Mouse (Mus musculus): ENCODE measurements around the gene Flvcr2. TPM values are rescaled to one million over a fixed set of nuclear protein-coding genes. Genes with fewer than 3 reads are reported as not detected.
"Not testable (repeated sequence)": the region's sequence is repeated elsewhere in the genome, so short reads cannot be mapped to it uniquely, and the experiment has no call there.

Flvcr2 gene
- polyA plus RNA-seq (2014; fragmentation: Nextera tagmentation; extraction: Ambion mirVana): 2.2 and 2.8 TPM in 2 replicates

GRCm38 (mm10) chr12:85745827-85746695 is at the start of gene Flvcr2:
TSS of gene Flvcr2 (plus strand) at chr12:85746539.
- DNase-seq (peak; percentile 92), ATAC-seq (ENCODE audit: insufficient read depth) (peak; percentile 95)
- no peaks in the 10 kb centered on the region; the same call in 1 of the 2 replicates for H3K4me1 ChIP-seq (ENCODE audit: insufficient read depth)
- no peaks in the 10 kb centered on the region for H3K9me3 ChIP-seq (ENCODE audit: low read depth, low read length)
- TF ChIP-seq CTCF (IDR thresholded peaks at IDR 0.05; ENCODE audit: low read depth): peak; percentile 89
- no peaks in the 10 kb centered on the region for H3K27me3 ChIP-seq (ENCODE audit: insufficient read depth, low read length)
- H3K36me3 ChIP-seq (ENCODE audit: insufficient read depth): no peaks in the 10 kb centered on the region
- under 1% methylated on average over 51 of the region's 51 CpGs for WGBS
- peak within 1 kb of the TSS; percentile 50 for H3K4me3 ChIP-seq (ENCODE audit: low read depth, low read length)
- peak within 1 kb of the TSS; percentile 99 for H3K4me2 ChIP-seq
- peak within 1 kb of the TSS; percentile 54 for H3K9ac ChIP-seq
- H3K27ac ChIP-seq (ENCODE audit: low read depth): peak within 1 kb of the TSS; percentile 63

GRCm38 (mm10) chr12:85698179-85698578 is 48.2 kb upstream of the Flvcr2 start:
- WGBS: 28% methylated on average over 10 of the region's 37 CpGs
- H3K4me1 ChIP-seq (ENCODE audit: insufficient read depth); H3K36me3 ChIP-seq (ENCODE audit: insufficient read depth); H3K27me3 ChIP-seq (ENCODE audit: insufficient read depth, low read length); H3K27ac ChIP-seq (ENCODE audit: low read depth); H3K9ac ChIP-seq; DNase-seq; H3K9me3 ChIP-seq (ENCODE audit: low read depth, low read length): not testable (repeated sequence)
- Histone ChIP-seq H3K4me3 (ENCODE audit: low read depth, low read length) (0 out of 2 replicates have a peak overlapping the region, but pooled peaks have one; percentile 8), H3K4me2 (peak overlapping the region; percentile 47)
- ATAC-seq (ENCODE audit: insufficient read depth): peak; percentile 94

- Histone ChIP-seq H3K4me1 (ENCODE audit: insufficient read depth) (peaks cover 9% of the 10 kb centered on the region; the same call in 1 of the 2 replicates), H3K27me3 (ENCODE audit: insufficient read depth, low read length) (no peaks in the 10 kb centered on the region), H3K4me3 (ENCODE audit: low read depth, low read length) (no peak overlapping the region), H3K9me3 (ENCODE audit: low read depth, low read length) (no peaks in the 10 kb centered on the region), H3K9ac (no peak overlapping the region), H3K27ac (ENCODE audit: low read depth) (peak overlapping the region; percentile 19; the same call in 1 of the 2 replicates), H3K36me3 (ENCODE audit: insufficient read depth) (no peaks in the 10 kb centered on the region), H3K4me2 (no peak overlapping the region)
- TF ChIP-seq CTCF (IDR thresholded peaks at IDR 0.05; ENCODE audit: low read depth): no peak
- 49% methylated on average over 6 of the region's 6 CpGs for WGBS
- ATAC-seq (ENCODE audit: insufficient read depth) (no peak), DNase-seq (no peak)
These were observed 46.0 kb upstream of the Flvcr2 start for GRCm38 (mm10) chr12:85700191-85700841.

GRCm38 (mm10) chr12:85700842-85701223 is 45.5 kb upstream of the Flvcr2 start:
- WGBS: 37% methylated on average over 7 of the region's 7 CpGs
- Histone ChIP-seq H3K4me1 (ENCODE audit: insufficient read depth) (peaks cover 12% of the 10 kb centered on the region; the same call in 1 of the 2 replicates), H3K36me3 (ENCODE audit: insufficient read depth) (no peaks in the 10 kb centered on the region), H3K9ac (no peak overlapping the region), H3K4me3 (ENCODE audit: low read depth, low read length) (no peak overlapping the region), H3K27me3 (ENCODE audit: insufficient read depth, low read length) (no peaks in the 10 kb centered on the region), H3K27ac (ENCODE audit: low read depth) (peak overlapping the region; percentile 19; the same call in 1 of the 2 replicates), H3K9me3 (ENCODE audit: low read depth, low read length) (no peaks in the 10 kb centered on the region), H3K4me2 (no peak overlapping the region)
- ATAC-seq (ENCODE audit: insufficient read depth): no peak
- DNase-seq: peak; percentile 56
- no peak for TF ChIP-seq CTCF (IDR thresholded peaks at IDR 0.05; ENCODE audit: low read depth)

GRCm38 (mm10) chr12:85702166-85703055 is 43.9 kb upstream of the Flvcr2 start:
- DNase-seq: no peak
- Histone ChIP-seq H3K9ac (no peak overlapping the region), H3K36me3 (ENCODE audit: insufficient read depth) (no peaks in the 10 kb centered on the region), H3K4me1 (ENCODE audit: insufficient read depth) (peaks cover 13% of the 10 kb centered on the region; the same call in 1 of the 2 replicates), H3K9me3 (ENCODE audit: low read depth, low read length) (no peaks in the 10 kb centered on the region), H3K27ac (ENCODE audit: low read depth) (no peak overlapping the region), H3K27me3 (ENCODE audit: insufficient read depth, low read length) (no peaks in the 10 kb centered on the region), H3K4me2 (no peak overlapping the region), H3K4me3 (ENCODE audit: low read depth, low read length) (no peak overlapping the region)
- 77% methylated on average over 15 of the region's 15 CpGs for WGBS
- ATAC-seq (ENCODE audit: insufficient read depth): no peak
- TF ChIP-seq CTCF (IDR thresholded peaks at IDR 0.05; ENCODE audit: low read depth): no peak

GRCm38 (mm10) chr12:85703507-85703906 is 42.8 kb upstream of the Flvcr2 start:
- H3K9me3 ChIP-seq (ENCODE audit: low read depth, low read length): no peaks in the 10 kb centered on the region
- ATAC-seq (ENCODE audit: insufficient read depth) (no peak), DNase-seq (no peak)
- H3K27me3 ChIP-seq (ENCODE audit: insufficient read depth, low read length): no peaks in the 10 kb centered on the region
- no peak for TF ChIP-seq CTCF (IDR thresholded peaks at IDR 0.05; ENCODE audit: low read depth)
- H3K9ac ChIP-seq: no peak overlapping the region
- H3K4me1 ChIP-seq (ENCODE audit: insufficient read depth): peaks cover 13% of the 10 kb centered on the region; the same call in 1 of the 2 replicates
- no peak overlapping the region for H3K4me3 ChIP-seq (ENCODE audit: low read depth, low read length)
- H3K27ac ChIP-seq (ENCODE audit: low read depth): no peak overlapping the region
- 61% methylated on average over 3 of the region's 3 CpGs for WGBS
- no peaks in the 10 kb centered on the region for H3K36me3 ChIP-seq (ENCODE audit: insufficient read depth)
- H3K4me2 ChIP-seq: no peak overlapping the region

All from lung, embryonic 14.5 days (tissue).